Mouse (Mus musculus) forebrain, embryonic 11.5 days (tissue): ENCODE measurements at regions not wholly inside any gene's neighbourhood (a gene's known extent, or its start where the extent isn't known, plus 50 kb on each side); places are given as distances from the start of the nearest gene placed in this dataset. TPM values are rescaled to one million over a fixed set of nuclear protein-coding genes. Genes with fewer than 3 reads are reported as not detected.

Source experiments
- microRNA-seq: library from miRNA; unstranded; fragments of <30 nt; microRNA quantifications from one replicate; pipeline ENCODE4, GENCODE M21; 2016; ENCODE audit not compliant: insufficient number of aligned reads

Small RNAs in the stretch of these regions (microRNA-seq; reads per million reads assigned to microRNA genes)
- gene Gm44358: not detected
